Mouse (Mus musculus): ENCODE measurements around the gene Hal. TPM values are rescaled to one million over a fixed set of nuclear protein-coding genes. Genes with fewer than 3 reads are reported as not detected.

Hal gene
- polyA plus RNA-seq, 1 experiment from 2014 or later, result 0.65 TPM

DNA sequence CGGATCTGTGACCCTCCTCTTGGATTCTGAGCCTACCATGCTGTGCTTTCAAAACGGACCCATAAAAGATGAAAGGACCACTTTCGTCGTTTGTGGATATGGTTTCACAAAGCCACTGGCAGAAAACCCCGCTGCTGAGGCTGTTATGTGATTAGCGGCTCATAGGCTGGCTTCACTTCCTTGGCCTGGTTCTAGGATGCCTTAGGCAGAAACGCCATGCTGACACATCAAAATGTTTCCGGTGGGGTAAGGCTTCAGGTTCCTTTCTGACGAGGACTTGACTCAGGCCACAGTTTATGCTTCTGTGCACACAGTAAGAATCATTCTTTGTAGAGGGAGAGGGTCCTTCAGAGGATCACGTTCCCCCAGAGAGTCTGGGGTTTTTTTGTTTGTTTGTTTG, 12.3 kb downstream of the Hal start:
- H3K4me1 ChIP-seq (replicated peaks; ENCODE audit: control insufficient read depth, insufficient read depth, low read length), result no peaks in the 10 kb centered on the region
- no peak overlapping the region for H3K9ac ChIP-seq (ENCODE audit: low read length)
- no peak overlapping the region for H3K4me2 ChIP-seq (ENCODE audit: low read length)
- no peaks in the 10 kb centered on the region for H3K9me3 ChIP-seq (ENCODE audit: control insufficient read depth, low read length)
- ATAC-seq (replicated peaks; ENCODE audit: low FRiP score, low TSS enrichment, low read depth) (no peak), DNase-seq (ENCODE audit: low spot score) (no peak)
- WGBS, result 65% methylated on average over 10 of the region's 10 CpGs
- no peak overlapping the region for H3K27ac ChIP-seq (ENCODE audit: low read depth)
- H3K36me3 ChIP-seq (ENCODE audit: control insufficient read depth, insufficient read depth, low read length), result no peaks in the 10 kb centered on the region
- H3K27me3 ChIP-seq (replicated peaks; ENCODE audit: control insufficient read depth, insufficient read depth, low read length), result no peaks in the 10 kb centered on the region
- H3K4me3 ChIP-seq (ENCODE audit: low read depth, low read length), result no peak overlapping the region

DNA sequence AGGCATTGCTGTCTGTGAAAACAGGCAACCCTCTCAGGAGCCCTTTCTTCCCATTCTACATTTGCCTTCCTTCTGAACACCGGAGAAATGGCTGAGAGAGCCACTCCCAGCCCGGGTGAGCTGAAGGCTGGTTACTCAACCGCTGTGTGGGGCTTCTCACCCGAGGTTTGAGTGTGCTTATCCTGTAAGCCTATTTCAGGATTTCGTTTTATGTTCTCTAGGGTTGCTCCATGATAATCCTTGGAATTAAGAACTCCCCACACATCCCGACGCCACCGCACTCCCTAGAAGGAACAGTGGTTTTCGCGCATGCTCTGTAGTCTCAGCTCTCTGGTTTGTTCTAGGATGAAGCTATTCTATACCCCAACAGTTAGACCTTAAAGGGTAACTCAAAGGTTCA, 12.8 kb downstream of the Hal start:
- H3K27ac ChIP-seq (ENCODE audit: low read depth), result no peak overlapping the region
- WGBS, result 84% methylated on average over 10 of the region's 10 CpGs

DNA sequence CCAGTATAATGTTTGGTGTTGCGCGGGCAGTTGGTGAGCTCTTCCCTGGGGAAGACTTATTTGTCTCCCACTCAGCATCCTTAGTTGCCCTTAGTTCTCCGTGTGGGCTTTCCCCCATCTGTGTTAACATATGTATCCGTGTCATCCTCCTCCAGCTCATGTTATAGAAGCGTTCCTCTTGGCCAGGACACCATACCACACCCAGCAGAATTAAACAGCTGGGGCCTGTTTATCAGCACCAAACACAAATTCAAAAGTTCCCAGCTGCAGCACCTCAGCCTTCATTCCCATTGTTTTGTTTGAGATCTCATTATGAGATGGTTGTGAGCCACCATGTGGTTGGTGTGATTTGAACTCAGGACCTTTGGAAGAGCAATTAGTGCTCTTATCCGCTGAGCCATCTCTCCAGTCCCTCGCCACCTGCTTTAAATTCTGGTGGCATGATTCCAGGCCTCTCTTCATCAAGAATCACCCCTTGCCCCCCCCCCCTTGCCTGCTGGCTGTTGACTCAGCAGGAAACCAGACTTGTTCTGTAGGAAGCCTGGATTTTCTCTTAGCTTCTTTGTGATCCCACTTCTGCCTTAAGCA, 19.9 kb downstream of the Hal start:
- Histone ChIP-seq H3K9ac (ENCODE audit: low read length) (no peak overlapping the region), H3K4me1 (replicated peaks; ENCODE audit: control insufficient read depth, insufficient read depth, low read length) (no peaks in the 10 kb centered on the region), H3K27me3 (replicated peaks; ENCODE audit: control insufficient read depth, insufficient read depth, low read length) (no peaks in the 10 kb centered on the region), H3K9me3 (ENCODE audit: control insufficient read depth, low read length) (no peaks in the 10 kb centered on the region), H3K27ac (ENCODE audit: low read depth) (no peak overlapping the region), H3K36me3 (ENCODE audit: control insufficient read depth, insufficient read depth, low read length) (no peaks in the 10 kb centered on the region), H3K4me3 (ENCODE audit: low read depth, low read length) (no peak overlapping the region), H3K4me2 (ENCODE audit: low read length) (no peak overlapping the region)
- ATAC-seq (replicated peaks; ENCODE audit: low FRiP score, low TSS enrichment, low read depth), result no peak
- 73% methylated on average over 7 of the region's 7 CpGs for WGBS
- DNase-seq (ENCODE audit: low spot score), result no peak

More for the DNA sequence above, 12.8 kb downstream of the Hal start:
- H3K9me3 ChIP-seq (ENCODE audit: control insufficient read depth, low read length), result no peaks in the 10 kb centered on the region
- H3K9ac ChIP-seq (ENCODE audit: low read length), result no peak overlapping the region
- H3K27me3 ChIP-seq (replicated peaks; ENCODE audit: control insufficient read depth, insufficient read depth, low read length), result no peaks in the 10 kb centered on the region
- DNase-seq (ENCODE audit: low spot score) (no peak), ATAC-seq (replicated peaks; ENCODE audit: low FRiP score, low TSS enrichment, low read depth) (no peak)
- no peak overlapping the region for H3K4me2 ChIP-seq (ENCODE audit: low read length)
- no peaks in the 10 kb centered on the region for H3K4me1 ChIP-seq (replicated peaks; ENCODE audit: control insufficient read depth, insufficient read depth, low read length)
- no peak overlapping the region for H3K4me3 ChIP-seq (ENCODE audit: low read depth, low read length)
- H3K36me3 ChIP-seq (ENCODE audit: control insufficient read depth, insufficient read depth, low read length), result no peaks in the 10 kb centered on the region

DNA sequence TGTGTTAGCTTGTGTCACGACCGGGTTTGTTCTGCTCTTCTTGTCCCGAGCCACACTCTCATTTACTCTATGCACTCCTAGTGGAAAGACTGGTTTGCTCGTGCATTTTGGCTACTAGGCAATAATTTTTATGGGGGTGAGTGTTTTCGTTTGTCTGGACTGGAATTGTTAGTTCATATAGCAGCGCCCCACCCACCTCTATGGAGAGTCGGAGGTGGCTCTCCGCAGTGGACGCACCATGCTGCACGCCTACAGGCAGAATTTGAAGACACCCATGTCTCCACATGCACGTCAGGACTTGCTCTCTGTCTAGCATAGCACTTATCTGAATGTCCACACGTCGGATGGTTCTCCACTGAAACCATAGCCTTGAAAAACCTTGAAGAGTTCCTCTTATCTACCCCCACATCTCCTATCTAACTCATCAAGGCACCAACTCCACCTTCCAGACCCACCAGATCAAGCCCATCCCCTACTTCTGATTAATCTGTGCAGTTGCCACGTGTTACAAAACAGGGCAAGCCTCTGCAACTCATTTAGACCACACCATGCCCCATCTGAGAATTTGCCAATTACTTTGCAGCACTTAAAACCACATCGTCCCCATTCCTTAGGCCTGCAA, 21.1 kb downstream of the Hal start:
- no peak for ATAC-seq (replicated peaks; ENCODE audit: low FRiP score, low TSS enrichment, low read depth)

DNA sequence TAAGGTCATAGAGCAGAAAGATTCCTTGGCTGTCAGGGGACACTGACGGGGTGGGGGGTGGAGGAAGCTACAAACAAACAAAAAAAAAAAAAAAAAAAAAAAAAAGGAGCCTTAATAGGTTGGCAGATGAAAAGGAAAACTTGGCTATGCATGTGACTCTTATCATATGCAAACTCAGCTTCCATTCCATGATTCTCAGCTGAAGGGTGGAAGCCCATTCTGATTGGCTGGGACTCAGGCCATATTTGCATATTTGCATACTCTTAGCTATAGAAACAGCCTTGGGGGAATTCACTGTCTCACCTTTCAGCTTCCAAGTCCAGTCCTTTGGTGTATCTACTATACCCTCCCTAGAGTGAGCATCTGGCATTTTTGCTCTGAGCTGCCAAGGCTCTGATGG, 26.9 kb downstream of the Hal start:
- H3K9me3 ChIP-seq (ENCODE audit: control insufficient read depth, low read length), result no peaks in the 10 kb centered on the region
- no peaks in the 10 kb centered on the region for H3K36me3 ChIP-seq (ENCODE audit: control insufficient read depth, insufficient read depth, low read length)
- no peak overlapping the region for H3K27ac ChIP-seq (ENCODE audit: low read depth)
- WGBS, result 33% methylated on average over 1 of the region's 1 CpGs
- H3K9ac ChIP-seq (ENCODE audit: low read length), result no peak overlapping the region
- no peaks in the 10 kb centered on the region for H3K27me3 ChIP-seq (replicated peaks; ENCODE audit: control insufficient read depth, insufficient read depth, low read length)
- no peak for DNase-seq (ENCODE audit: low spot score)
- no peaks in the 10 kb centered on the region for H3K4me1 ChIP-seq (replicated peaks; ENCODE audit: control insufficient read depth, insufficient read depth, low read length)
- H3K4me2 ChIP-seq (ENCODE audit: low read length), result no peak overlapping the region
- H3K4me3 ChIP-seq (ENCODE audit: low read depth, low read length), result no peak overlapping the region
- no peak for ATAC-seq (replicated peaks; ENCODE audit: low FRiP score, low TSS enrichment, low read depth)

More for the DNA sequence above, 21.1 kb downstream of the Hal start:
- Histone ChIP-seq H3K27me3 (replicated peaks; ENCODE audit: control insufficient read depth, insufficient read depth, low read length) (no peaks in the 10 kb centered on the region), H3K4me1 (replicated peaks; ENCODE audit: control insufficient read depth, insufficient read depth, low read length) (no peaks in the 10 kb centered on the region), H3K9ac (ENCODE audit: low read length) (no peak overlapping the region), H3K4me3 (ENCODE audit: low read depth, low read length) (no peak overlapping the region), H3K9me3 (ENCODE audit: control insufficient read depth, low read length) (no peaks in the 10 kb centered on the region), H3K36me3 (ENCODE audit: control insufficient read depth, insufficient read depth, low read length) (no peaks in the 10 kb centered on the region), H3K27ac (ENCODE audit: low read depth) (no peak overlapping the region), H3K4me2 (ENCODE audit: low read length) (no peak overlapping the region)
- WGBS, result 76% methylated on average over 15 of the region's 15 CpGs
- no peak for DNase-seq (ENCODE audit: low spot score)

DNA sequence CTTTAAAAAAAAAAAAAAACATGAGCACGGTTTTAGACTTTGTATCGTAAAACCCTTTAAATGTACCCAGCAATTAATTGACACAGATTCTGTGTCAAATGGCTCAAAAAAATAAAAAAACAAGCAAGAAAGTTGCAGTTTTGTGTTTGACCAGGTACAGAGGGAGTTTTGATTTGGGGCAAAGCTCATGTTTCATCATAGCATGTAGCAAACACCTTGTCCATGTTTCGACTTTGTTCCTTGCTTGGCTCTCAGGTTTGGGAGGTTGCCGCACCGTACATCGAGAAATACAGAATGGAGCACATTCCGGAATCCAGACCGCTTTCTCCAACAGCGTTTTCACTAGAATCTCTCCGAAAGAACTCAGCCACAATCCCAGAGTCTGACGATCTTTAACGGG, 27.4 kb downstream of the Hal start:
- no peak for DNase-seq (ENCODE audit: low spot score)
- Histone ChIP-seq H3K4me2 (ENCODE audit: low read length) (no peak overlapping the region), H3K9ac (ENCODE audit: low read length) (no peak overlapping the region), H3K9me3 (ENCODE audit: control insufficient read depth, low read length) (no peaks in the 10 kb centered on the region), H3K27ac (ENCODE audit: low read depth) (no peak overlapping the region), H3K4me1 (replicated peaks; ENCODE audit: control insufficient read depth, insufficient read depth, low read length) (no peaks in the 10 kb centered on the region), H3K27me3 (replicated peaks; ENCODE audit: control insufficient read depth, insufficient read depth, low read length) (no peaks in the 10 kb centered on the region), H3K36me3 (ENCODE audit: control insufficient read depth, insufficient read depth, low read length) (no peaks in the 10 kb centered on the region), H3K4me3 (ENCODE audit: low read depth, low read length) (no peak overlapping the region)
- WGBS, result 79% methylated on average over 12 of the region's 12 CpGs
- no peak for ATAC-seq (replicated peaks; ENCODE audit: low FRiP score, low TSS enrichment, low read depth)

DNA sequence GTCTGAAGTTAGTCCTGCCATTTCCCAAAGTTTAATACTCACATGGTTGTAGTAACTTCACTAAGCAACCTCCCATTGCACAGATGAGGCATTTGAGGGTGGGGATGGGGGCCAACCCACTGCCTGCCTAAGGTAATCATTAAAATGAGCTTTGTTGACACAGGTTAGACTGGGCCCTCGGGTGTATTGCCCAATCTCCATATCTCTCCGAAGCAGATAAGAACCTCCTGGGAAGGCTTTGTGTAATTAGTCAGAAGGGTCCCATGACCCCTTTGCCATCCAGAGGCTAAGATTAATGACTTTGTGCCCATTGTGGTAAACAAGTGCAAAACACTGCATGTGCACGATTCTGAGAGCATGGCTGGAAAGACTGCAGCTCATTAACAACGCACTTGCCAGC, 29.2 kb downstream of the Hal start:
- H3K27ac ChIP-seq (ENCODE audit: low read depth), result no peak overlapping the region
- no peaks in the 10 kb centered on the region for H3K9me3 ChIP-seq (ENCODE audit: control insufficient read depth, low read length)
- WGBS, result 20% methylated on average over 4 of the region's 4 CpGs
- no peaks in the 10 kb centered on the region for H3K27me3 ChIP-seq (replicated peaks; ENCODE audit: control insufficient read depth, insufficient read depth, low read length)
- H3K9ac ChIP-seq (ENCODE audit: low read length), result no peak overlapping the region
- no peak for DNase-seq (ENCODE audit: low spot score)
- peak; percentile 83 for ATAC-seq (replicated peaks; ENCODE audit: low FRiP score, low TSS enrichment, low read depth)
- no peak overlapping the region for H3K4me2 ChIP-seq (ENCODE audit: low read length)
- H3K4me1 ChIP-seq (replicated peaks; ENCODE audit: control insufficient read depth, insufficient read depth, low read length), result no peaks in the 10 kb centered on the region
- no peaks in the 10 kb centered on the region for H3K36me3 ChIP-seq (ENCODE audit: control insufficient read depth, insufficient read depth, low read length)
- no peak overlapping the region for H3K4me3 ChIP-seq (ENCODE audit: low read depth, low read length)

DNA sequence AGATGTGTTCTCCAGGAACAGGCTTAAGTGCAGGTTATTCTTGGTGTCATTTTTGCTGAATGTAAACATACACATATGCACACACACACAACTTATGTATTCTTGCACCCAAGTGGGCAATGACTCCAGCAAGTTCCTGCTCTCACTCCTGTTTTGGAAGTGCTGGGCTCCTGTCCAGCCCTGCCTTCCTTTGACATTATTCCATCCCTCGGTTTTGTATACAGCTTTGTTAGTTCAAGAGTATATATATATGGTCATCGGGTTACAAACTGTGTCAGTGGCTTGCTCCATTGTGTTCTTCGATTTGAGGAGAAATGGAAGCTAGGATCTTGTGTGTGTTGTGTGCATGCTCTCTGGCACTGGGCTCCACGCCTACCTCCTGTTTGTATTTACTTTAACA, 29.6 kb downstream of the Hal start:
- Histone ChIP-seq H3K9me3 (ENCODE audit: control insufficient read depth, low read length) (no peaks in the 10 kb centered on the region), H3K27ac (ENCODE audit: low read depth) (no peak overlapping the region), H3K4me3 (ENCODE audit: low read depth, low read length) (no peak overlapping the region), H3K36me3 (ENCODE audit: control insufficient read depth, insufficient read depth, low read length) (no peaks in the 10 kb centered on the region), H3K4me2 (ENCODE audit: low read length) (no peak overlapping the region), H3K9ac (ENCODE audit: low read length) (no peak overlapping the region), H3K27me3 (replicated peaks; ENCODE audit: control insufficient read depth, insufficient read depth, low read length) (no peaks in the 10 kb centered on the region), H3K4me1 (replicated peaks; ENCODE audit: control insufficient read depth, insufficient read depth, low read length) (no peaks in the 10 kb centered on the region)
- DNase-seq (ENCODE audit: low spot score) (no peak), ATAC-seq (replicated peaks; ENCODE audit: low FRiP score, low TSS enrichment, low read depth) (peak; percentile 12; the same call in 1 of the 2 replicates)
- WGBS, result 77% methylated on average over 4 of the region's 4 CpGs

DNA sequence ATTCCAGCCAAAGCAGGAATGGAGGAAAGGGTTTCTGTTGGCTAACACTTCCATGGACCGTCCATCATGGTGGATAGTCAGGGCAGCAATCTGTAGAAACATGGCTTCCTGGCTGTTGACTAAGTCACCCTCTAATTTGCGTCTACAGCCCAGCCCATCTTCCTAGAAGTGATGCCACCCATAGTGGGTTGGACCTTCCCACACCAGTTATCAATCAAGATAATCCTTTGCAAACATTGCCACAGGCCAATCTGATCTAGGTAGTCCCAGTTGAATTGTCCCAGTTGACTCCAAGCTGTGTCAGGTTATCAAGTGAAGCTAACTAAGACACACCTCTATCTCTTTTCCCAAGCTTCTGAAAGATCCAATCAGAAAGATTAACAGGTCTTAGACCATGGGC, 30.1 kb downstream of the Hal start:
- Histone ChIP-seq H3K4me3 (ENCODE audit: low read depth, low read length) (no peak overlapping the region), H3K36me3 (ENCODE audit: control insufficient read depth, insufficient read depth, low read length) (no peaks in the 10 kb centered on the region), H3K27me3 (replicated peaks; ENCODE audit: control insufficient read depth, insufficient read depth, low read length) (no peaks in the 10 kb centered on the region), H3K9ac (ENCODE audit: low read length) (no peak overlapping the region), H3K9me3 (ENCODE audit: control insufficient read depth, low read length) (no peaks in the 10 kb centered on the region), H3K4me2 (ENCODE audit: low read length) (no peak overlapping the region), H3K27ac (ENCODE audit: low read depth) (no peak overlapping the region), H3K4me1 (replicated peaks; ENCODE audit: control insufficient read depth, insufficient read depth, low read length) (no peaks in the 10 kb centered on the region)
- DNase-seq (ENCODE audit: low spot score) (no peak), ATAC-seq (replicated peaks; ENCODE audit: low FRiP score, low TSS enrichment, low read depth) (no peak)
- 83% methylated on average over 2 of the region's 2 CpGs for WGBS
